Mouse (Mus musculus) kidney, postnatal 14 days (tissue): ENCODE measurements around the gene Dkc1.

Source experiments
- DNase-seq: peaks from one replicate; pipeline ENCODE4 v3.0.0; 2022; ENCODE audit warnings: mixed read lengths

The Dkc1 gene

DNA sequence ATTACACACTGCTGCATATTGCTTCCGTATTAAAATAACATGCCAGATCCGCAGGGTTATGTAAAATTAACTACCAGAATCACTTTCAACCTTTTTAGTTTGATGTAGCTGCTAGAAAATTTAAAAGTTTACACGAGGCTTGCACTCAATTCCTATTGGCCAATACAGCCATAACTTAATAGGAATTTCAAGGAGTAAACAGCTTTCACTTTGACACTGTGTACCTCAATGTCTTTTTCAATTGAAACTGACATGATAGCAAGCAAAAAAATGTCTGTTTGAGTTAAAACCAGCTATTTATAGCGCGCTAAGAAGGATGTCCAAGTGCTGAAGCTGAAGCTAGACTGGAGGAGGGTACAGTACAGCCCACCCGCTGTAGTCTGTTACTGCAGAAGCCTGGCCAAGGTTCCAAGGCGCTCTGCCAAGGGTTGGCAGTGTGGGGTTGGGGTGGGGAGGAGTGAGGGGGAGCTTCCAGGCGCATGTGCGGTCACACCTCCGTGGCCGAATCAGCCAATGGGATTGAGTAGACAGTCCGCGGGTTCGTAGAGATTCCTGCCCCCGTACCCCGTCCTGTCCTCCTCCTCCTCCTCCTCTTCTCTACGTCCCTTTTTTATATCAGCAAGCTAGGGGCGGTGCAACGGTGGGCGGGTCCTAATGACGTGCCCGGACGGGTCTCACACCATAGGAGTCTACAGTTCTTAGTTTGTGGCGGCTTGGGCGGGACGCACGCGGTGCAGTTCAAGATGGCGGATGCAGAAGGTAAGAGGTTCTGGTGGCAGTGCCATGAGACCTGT lies at the start of gene Dkc1:
TSS of gene Dkc1 (plus strand) at position 486 of the 794 bp plus-strand sequence.
- DNase-seq: peak; percentile 94

GRCm38 (mm10) chrX:75045931-75046330 lies 49.7 kb upstream of the Dkc1 start:
- peak; percentile 17 for DNase-seq

- DNase-seq: peak; percentile 62
These were observed 48.6 kb upstream of the Dkc1 start for GRCm38 (mm10) chrX:75046921-75047635.

DNA sequence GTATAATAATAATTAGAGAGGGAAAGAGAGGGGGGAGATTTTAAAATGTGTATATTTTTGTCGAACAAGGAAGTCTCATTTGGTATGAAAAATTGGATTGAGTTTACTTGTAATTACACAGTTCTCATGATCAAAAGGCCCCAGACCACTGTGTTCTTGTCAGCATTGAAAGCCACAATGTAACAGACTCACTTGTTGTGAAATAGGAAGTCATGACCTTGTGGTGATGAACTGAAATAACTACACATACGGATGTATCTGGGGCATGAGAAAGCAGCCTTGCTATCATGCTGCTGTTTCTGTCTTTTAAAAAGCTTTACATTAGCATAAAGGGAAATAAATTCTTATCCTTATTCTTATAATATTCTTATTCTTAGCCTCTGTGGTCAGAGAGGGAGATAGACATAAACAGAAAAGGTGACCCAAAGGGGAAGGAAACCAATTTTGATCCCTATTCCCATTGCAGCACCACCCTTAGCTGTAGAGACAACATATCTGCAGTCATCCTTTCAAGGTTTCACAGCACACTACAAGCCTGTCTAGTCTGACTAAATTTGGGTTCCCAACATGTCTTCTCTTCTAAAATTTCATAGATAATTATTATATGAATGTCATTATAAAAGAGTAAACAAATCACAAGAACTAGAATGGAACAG lies 39.4 kb upstream of the Dkc1 start:
- no peak for DNase-seq

- DNase-seq: no peak
These were observed 13.3 kb upstream of the Dkc1 start for GRCm38 (mm10) chrX:75082351-75082750.

DNA sequence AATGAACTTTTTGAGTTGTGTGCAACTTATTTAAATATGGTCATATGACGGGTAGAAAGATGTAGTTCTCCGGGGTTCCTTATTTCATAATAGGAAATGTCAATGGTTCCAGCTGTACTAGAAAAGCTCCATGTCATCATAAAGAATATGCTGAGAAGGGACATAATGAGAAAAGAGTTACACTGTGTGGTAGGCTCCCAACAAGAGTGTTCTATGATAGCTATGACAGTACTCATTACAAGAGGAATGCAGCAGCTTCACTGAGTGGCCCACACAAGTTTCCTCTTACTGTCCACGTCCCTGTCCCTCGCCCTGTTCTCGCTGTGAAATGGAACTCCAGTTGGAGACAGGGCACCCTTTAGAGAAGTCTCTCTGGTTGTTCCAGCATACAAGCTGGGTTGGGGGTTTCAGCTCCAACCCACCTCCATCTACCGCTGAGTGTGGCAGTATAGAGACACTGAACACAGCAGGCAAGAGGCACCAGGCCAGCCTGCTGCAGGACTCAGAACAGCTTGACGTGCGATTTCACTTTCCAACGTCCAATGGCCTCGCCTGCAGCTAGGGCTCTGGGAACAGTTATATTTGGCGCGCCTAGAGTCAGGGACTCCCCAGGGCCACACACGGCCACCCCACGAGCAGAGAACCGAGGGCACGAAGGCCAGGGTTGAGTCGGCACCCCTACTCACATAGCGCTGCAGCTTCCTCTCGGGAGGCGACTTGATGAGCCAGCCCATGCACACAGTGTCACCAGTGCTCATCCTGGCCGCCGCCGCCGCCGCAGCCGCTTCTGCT lies 11.5 kb upstream of the Dkc1 start:
- DNase-seq: peak; percentile 17

DNA sequence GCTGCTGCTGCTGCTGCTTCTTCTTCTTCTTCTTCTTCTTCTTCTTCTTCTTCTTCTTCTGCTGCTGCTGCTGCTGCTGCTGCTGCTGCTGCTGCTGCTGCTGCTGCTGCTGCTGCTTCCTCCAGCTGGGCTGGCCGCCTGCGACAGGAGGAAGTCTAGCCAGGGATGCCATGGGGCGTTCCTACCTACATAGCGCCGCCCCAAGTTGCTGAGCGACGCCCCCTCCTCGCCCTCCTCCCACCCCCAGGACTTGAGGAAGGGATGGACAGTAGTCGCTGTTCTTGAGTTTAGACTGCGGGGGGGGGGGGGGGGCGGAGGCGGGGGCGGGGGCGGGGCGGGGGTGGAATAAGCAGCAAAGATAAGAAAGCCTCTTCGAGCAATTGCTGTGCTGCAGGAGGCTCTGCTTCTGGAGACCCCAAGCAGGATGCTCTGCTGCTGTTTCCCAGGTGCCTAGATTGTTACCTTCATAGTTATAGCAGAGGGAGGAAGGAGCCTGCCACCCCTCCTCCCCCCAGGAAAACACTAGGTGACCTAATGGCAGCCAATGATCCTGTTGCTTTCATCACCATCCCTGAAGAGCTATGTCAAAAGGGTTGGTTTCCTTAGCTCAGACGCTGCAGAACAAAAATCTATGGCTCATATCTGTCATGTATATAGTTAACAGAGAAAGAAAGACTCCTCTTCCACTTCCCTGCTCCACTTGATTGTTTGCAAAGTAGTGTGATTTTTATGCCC lies 10.7 kb upstream of the Dkc1 start, which contains the start of gene Gab3:
TSS of gene Gab3 (minus strand) at position 685 of the 735 bp plus-strand sequence.
- peak; percentile 70 for DNase-seq

- DNase-seq: no peak
These were observed 10.0 kb upstream of the Dkc1 start for GRCm38 (mm10) chrX:75085654-75086053.

DNA sequence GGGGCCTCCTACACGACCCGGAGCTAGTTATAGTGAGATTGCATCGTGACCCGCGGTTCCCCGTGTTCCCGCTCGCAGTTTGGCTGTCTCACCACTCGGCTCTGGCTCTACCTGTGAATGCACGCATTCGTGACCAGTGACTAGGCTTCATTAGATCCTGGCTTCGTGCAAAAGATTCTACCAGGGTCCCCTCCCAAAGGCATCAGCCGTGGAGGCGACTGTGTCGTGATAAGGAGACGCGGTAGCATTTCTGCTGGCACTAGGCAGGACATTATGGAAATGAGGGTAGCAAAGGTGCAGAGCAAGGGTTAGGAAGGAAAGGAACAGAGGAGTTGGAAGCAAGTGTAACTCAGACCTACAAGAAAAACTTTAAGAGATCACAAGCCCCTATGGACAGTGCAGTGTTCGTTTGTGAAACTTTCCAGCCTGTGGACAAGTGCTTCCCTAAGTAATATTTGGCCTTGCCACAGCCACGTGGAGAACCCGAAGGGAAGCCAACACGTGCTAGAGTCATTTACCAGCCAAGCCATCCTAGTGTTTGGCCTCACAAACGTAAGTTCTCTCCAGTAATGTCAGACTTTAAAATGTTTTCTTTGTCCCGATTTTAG lies 613 bp downstream of the Dkc1 start:
- DNase-seq: peak; percentile 1

DNA sequence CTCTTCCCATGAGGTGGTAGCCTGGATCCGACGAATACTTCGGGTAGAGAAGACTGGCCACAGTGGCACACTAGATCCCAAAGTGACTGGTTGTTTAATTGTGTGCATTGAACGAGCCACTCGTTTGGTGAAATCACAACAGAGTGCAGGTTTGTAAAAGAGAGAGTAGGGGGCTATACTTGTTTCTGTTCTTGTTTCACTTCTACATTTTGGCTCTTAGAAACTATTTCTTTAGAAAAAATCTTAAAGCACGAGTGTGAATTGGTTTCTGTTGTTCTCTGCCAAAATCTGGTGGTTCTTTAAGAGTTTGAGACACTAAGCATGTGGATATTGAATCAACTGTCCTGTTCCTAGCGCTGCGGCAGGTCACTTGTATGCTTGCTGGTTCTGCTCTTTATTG lies 3.1 kb downstream of the Dkc1 start:
- no peak for DNase-seq

DNA sequence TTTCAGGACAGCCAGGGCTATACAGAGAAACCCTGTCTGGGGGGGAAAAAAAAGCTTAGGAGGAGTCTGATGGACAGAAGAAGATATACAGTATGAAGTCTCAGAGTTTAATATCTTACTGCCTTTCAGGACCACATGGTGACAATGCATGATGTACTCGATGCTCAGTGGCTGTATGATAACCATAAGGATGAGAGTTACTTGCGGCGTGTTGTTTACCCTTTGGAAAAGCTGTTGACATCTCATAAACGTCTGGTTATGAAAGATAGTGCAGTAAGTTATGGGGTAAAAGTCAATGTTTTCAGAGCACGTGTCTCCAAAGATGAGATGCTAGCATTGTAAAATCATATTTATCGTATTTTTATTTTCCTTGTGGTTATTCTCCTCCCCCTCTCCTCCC lies 6.6 kb downstream of the Dkc1 start:
- no peak for DNase-seq

GRCm38 (mm10) chrX:75115550-75115949 lies 19.9 kb downstream of the Dkc1 start:
- DNase-seq: no peak

DNA sequence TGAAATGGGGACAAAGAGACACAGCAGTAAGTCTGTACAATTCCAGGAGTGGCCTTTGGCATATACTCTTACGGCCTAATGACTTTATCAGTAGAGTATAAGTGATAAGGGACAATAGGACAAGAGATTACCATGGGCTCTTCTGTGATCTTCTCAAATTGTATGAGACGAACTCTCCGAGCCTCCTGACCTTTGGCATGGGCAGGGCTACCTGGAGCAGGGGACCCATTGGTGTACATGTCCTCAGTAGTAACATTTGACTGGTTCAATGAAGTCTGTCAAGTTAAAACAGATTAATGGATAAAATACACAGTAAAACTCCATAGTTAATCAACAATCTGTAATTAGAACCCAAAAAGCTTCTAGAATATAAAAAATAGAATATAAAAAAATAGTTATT lies 30.0 kb downstream of the Dkc1 start:
- DNase-seq: no peak

DNA sequence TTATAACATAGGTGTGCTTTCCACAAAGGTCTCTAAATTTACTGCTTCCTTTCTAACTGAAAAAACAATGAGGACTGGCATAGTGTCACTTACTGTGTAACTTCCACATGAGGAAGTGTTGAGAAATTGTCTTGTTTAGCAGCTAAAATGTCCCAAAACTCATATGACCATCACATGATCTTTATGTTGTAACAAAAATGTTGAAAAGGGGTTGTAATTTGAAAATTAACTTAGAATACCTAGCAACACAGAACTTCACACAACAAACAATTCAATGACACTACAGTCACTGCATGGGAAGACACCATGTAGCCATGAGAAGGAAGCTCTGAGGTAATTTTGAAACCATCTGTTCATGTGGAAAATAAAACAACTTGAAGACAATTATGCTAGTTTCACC lies 31.2 kb downstream of the Dkc1 start:
- DNase-seq: no peak

- peak; percentile 60 for DNase-seq
These were observed 32.8 kb downstream of the Dkc1 start for GRCm38 (mm10) chrX:75128333-75128980.

GRCm38 (mm10) chrX:75129474-75129873 lies 33.8 kb downstream of the Dkc1 start:
- DNase-seq: no peak

DNA sequence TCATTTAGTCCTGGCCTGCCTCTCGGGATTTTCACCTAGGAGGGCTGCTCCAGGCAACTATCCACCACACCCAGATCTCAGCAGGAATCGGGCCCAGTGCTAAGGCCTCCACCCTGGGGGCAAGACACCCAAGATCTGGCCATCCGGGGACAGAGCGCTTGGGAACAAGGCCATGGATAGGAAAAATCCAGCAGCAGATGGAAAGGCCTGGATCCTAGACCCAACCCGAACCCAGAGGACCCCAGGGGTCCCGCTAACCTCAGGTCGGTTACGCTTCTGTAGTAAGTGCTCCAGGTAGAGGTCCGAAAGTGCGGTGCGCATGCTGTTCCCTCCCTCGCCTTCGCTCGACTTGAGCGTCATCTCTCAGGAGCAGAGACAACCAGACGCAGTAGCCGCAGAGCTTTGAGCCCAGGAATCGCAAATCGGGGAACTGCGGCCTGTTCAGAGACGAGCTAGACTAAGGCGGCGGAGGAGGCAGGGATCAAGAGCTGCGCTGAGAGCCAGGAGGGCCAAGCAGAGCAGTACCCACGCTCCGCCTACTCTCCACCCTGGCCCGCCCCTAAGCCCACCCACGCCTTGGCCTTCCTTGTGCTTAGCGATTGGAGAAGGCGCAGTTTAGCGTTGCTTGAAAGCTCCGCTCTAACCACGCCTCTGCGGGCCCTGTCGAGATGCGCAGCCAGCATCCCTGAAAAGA lies 35.0 kb downstream of the Dkc1 start, which contains the start of gene Mpp1:
TSS of gene Mpp1 (minus strand) at position 550 of the 694 bp plus-strand sequence.
- peak; percentile 88 for DNase-seq

GRCm38 (mm10) chrX:75136938-75137337 lies 41.3 kb downstream of the Dkc1 start:
- DNase-seq: no peak

- DNase-seq: no peak
These were observed 42.1 kb downstream of the Dkc1 start for GRCm38 (mm10) chrX:75137729-75138128.

DNA sequence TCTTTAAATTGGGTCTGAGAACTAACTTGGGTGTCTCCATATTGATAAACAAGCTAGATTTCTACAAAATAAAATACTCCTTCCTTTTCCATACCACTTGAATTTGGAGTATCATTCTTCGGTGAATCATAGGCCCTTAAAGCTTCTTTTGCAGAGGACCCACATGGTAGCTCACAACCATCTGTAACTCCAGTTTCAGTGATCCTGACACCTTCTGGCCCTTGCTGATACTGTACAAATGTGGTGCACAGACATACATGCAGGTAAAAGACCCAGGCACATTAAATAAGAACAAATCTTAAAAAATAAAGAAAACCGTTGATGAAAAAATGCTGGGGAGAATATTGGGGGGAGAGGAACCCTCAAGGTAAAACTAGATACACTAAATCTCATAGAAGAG lies 42.5 kb downstream of the Dkc1 start:
- DNase-seq: no peak
